Mouse (Mus musculus) olfactory bulb, adult 2 months (tissue): ENCODE measurements at regions not wholly inside any gene's neighbourhood (a gene's known extent, or its start where the extent isn't known, plus 50 kb on each side); places are given as distances from the start of the nearest gene placed in this dataset.

Source experiments
- H3K27ac ChIP-seq: fragments of 200-500 bp; 2 replicates; pipeline ENCODE4 v1.5.1; 2012; ENCODE audit warnings: low read depth, low read length; ENCODE audit not compliant: insufficient read depth
- H3K4me1 ChIP-seq: fragments of 200-500 bp; 2 replicates; pipeline ENCODE4 v1.6.1; 2012; ENCODE audit warnings: low read length; ENCODE audit not compliant: control insufficient read depth, insufficient read depth
- H3K4me3 ChIP-seq: fragments of 200-500 bp; 2 replicates; pipeline ENCODE4 v1.5.1; 2012; ENCODE audit warnings: mild to moderate bottlenecking, low read depth, low read length, moderate library complexity; ENCODE audit not compliant: insufficient read depth
- CTCF ChIP-seq: fragments of 200-500 bp; IDR thresholded peaks from 2 replicates; pipeline ENCODE4 v1.5.1; 2012; ENCODE audit warnings: low read depth, mild to moderate bottlenecking, low read length, moderate library complexity; ENCODE audit not compliant: insufficient read depth
- POLR2A ChIP-seq: fragments of 200-500 bp; IDR thresholded peaks from 2 replicates; pipeline ENCODE4 v1.6.1; 2012; ENCODE audit warnings: mild to moderate bottlenecking, low read depth, low read length, moderate library complexity; ENCODE audit not compliant: insufficient read depth
- WGBS: fragments of 180-500 bp; shearing (Covaris S2); methylation state at CpG from one replicate; pipeline ENCODE4 v1.1.7; 2018; 5-methylcytosine and 5-hydroxymethylcytosine counted together

- Histone ChIP-seq H3K4me1 (no peaks in the 10 kb centered on the region), H3K4me3 (no peak overlapping the region), H3K27ac (no peak overlapping the region)
- WGBS, result 66% methylated on average over 6 of the region's 6 CpGs
- TF ChIP-seq CTCF, result no peak
- no peak for TF ChIP-seq POLR2A
Observed at GRCm38 (mm10) chr6:138834876-138835275, 176.5 kb upstream of the Igbp1b start.

GRCm38 (mm10) chr6:138801835-138802234, 143.5 kb upstream of the Igbp1b start:
- 54% methylated on average over 4 of the region's 4 CpGs for WGBS
- Histone ChIP-seq H3K4me3 (no peak overlapping the region), H3K4me1 (no peaks in the 10 kb centered on the region), H3K27ac (no peak overlapping the region)
- TF ChIP-seq POLR2A (no peak), CTCF (no peak)

- 45% methylated on average over 8 of the region's 8 CpGs for WGBS
Observed at GRCm38 (mm10) chr6:138800836-138801740, 142.7 kb upstream of the Igbp1b start.

GRCm38 (mm10) chr6:138794706-138795105, 136.4 kb upstream of the Igbp1b start:
- Histone ChIP-seq H3K4me3 (no peak overlapping the region), H3K27ac (no peak overlapping the region), H3K4me1 (no peaks in the 10 kb centered on the region)
- TF ChIP-seq POLR2A (no peak), CTCF (no peak)
- 89% methylated on average over 2 of the region's 2 CpGs for WGBS

More at GRCm38 (mm10) chr6:138800836-138801740, 142.7 kb upstream of the Igbp1b start:
- TF ChIP-seq CTCF, result no peak
- no peak for TF ChIP-seq POLR2A
- Histone ChIP-seq H3K4me3 (no peak overlapping the region), H3K27ac (no peak overlapping the region), H3K4me1 (no peaks in the 10 kb centered on the region)

- 87% methylated on average over 3 of the region's 3 CpGs for WGBS
- H3K4me3 ChIP-seq, result no peak overlapping the region
- TF ChIP-seq POLR2A (no peak), CTCF (no peak)
- no peaks in the 10 kb centered on the region for H3K4me1 ChIP-seq
- H3K27ac ChIP-seq, result no peak overlapping the region
Observed at GRCm38 (mm10) chr6:138792802-138793201, 134.5 kb upstream of the Igbp1b start.

- H3K4me1 ChIP-seq, result no peaks in the 10 kb centered on the region
- H3K27ac ChIP-seq, result no peak overlapping the region
- 38% methylated on average over 4 of the region's 4 CpGs for WGBS
- no peak overlapping the region for H3K4me3 ChIP-seq
- TF ChIP-seq CTCF, result no peak
- TF ChIP-seq POLR2A, result no peak
Observed at GRCm38 (mm10) chr6:138782907-138783306, 124.6 kb upstream of the Igbp1b start.

- H3K4me3 ChIP-seq, result no peak overlapping the region
- H3K4me1 ChIP-seq, result no peaks in the 10 kb centered on the region
- WGBS, result 87% methylated on average over 4 of the region's 4 CpGs
- TF ChIP-seq CTCF (no peak), POLR2A (no peak)
- H3K27ac ChIP-seq, result no peak overlapping the region
Observed at GRCm38 (mm10) chr6:138782470-138782869, 124.1 kb upstream of the Igbp1b start.

GRCm38 (mm10) chr6:138761991-138762390, 103.6 kb upstream of the Igbp1b start:
- TF ChIP-seq CTCF, result no peak
- TF ChIP-seq POLR2A, result no peak
- Histone ChIP-seq H3K4me3 (no peak overlapping the region), H3K4me1 (no peaks in the 10 kb centered on the region), H3K27ac (no peak overlapping the region)
- WGBS, result 72% methylated on average over 3 of the region's 3 CpGs

- H3K27ac ChIP-seq, result no peak overlapping the region
- WGBS, result 44% methylated on average over 5 of the region's 5 CpGs
- H3K4me1 ChIP-seq, result no peaks in the 10 kb centered on the region
- no peak overlapping the region for H3K4me3 ChIP-seq
- TF ChIP-seq POLR2A (no peak), CTCF (no peak)
Observed at GRCm38 (mm10) chr6:138754955-138755303, 96.6 kb upstream of the Igbp1b start.
